Mouse (Mus musculus): ENCODE measurements around the gene Vasp.

Vasp gene

GRCm38 (mm10) chr7:19269721-19270441 lies 1.7 kb downstream of the Vasp start:
- no peak for DNase-seq

GRCm38 (mm10) chr7:19268993-19269681 lies 2.5 kb downstream of the Vasp start:
- DNase-seq: no peak

- DNase-seq: no peak
Measured at GRCm38 (mm10) chr7:19267051-19267450, 4.6 kb downstream of the Vasp start.

GRCm38 (mm10) chr7:19265928-19266822 lies 5.4 kb downstream of the Vasp start:
- no peak for DNase-seq

GRCm38 (mm10) chr7:19265147-19265546 lies 6.5 kb downstream of the Vasp start:
- peak; percentile 44 for DNase-seq

- no peak for DNase-seq
Measured at GRCm38 (mm10) chr7:19258336-19258735, 13.3 kb downstream of the Vasp start.

- no peak for DNase-seq
Measured at GRCm38 (mm10) chr7:19257390-19258022, 14.1 kb downstream of the Vasp start.

- no peak for DNase-seq
Measured at GRCm38 (mm10) chr7:19256567-19256966, 15.1 kb downstream of the Vasp start.

GRCm38 (mm10) chr7:19255395-19255794 lies 16.2 kb downstream of the Vasp start:
- no peak for DNase-seq

- DNase-seq: no peak
Measured at GRCm38 (mm10) chr7:19253437-19253836, 18.2 kb downstream of the Vasp start.

- no peak for DNase-seq
Measured at GRCm38 (mm10) chr7:19252078-19252477, 19.5 kb downstream of the Vasp start.

GRCm38 (mm10) chr7:19247511-19247910 lies 24.1 kb downstream of the Vasp start:
- no peak for DNase-seq

GRCm38 (mm10) chr7:19246855-19247254 lies 24.8 kb downstream of the Vasp start:
- no peak for DNase-seq

- DNase-seq: no peak
Measured at GRCm38 (mm10) chr7:19245083-19245482, 26.5 kb downstream of the Vasp start.

- no peak for DNase-seq
Measured at GRCm38 (mm10) chr7:19243858-19244257, 27.8 kb downstream of the Vasp start.

GRCm38 (mm10) chr7:19242005-19242404 lies 29.6 kb downstream of the Vasp start:
- no peak for DNase-seq

GRCm38 (mm10) chr7:19240905-19241463 lies 30.6 kb downstream of the Vasp start:
- no peak for DNase-seq

GRCm38 (mm10) chr7:19239986-19240385 lies 31.6 kb downstream of the Vasp start:
- no peak for DNase-seq

GRCm38 (mm10) chr7:19239423-19239822 lies 32.2 kb downstream of the Vasp start:
- DNase-seq: peak; percentile 90

GRCm38 (mm10) chr7:19238344-19238743 lies 33.3 kb downstream of the Vasp start:
- no peak for DNase-seq

GRCm38 (mm10) chr7:19236411-19236810 lies 35.2 kb downstream of the Vasp start:
- DNase-seq: no peak

GRCm38 (mm10) chr7:19235092-19235671 lies 36.4 kb downstream of the Vasp start:
- DNase-seq: no peak

Data from cerebellum, adult 8-10 months (tissue).